Mouse (Mus musculus) mesoderm, embryonic 11.5 days (tissue): ENCODE results near the gene Ube2g1.
"Not testable (repeated sequence)": the region's sequence is repeated elsewhere in the genome, so short reads cannot be mapped to it uniquely, and the experiment has no call there.

Experiments used
- DNase-seq: peaks from one replicate; pipeline ENCODE4 v3.0.0-alpha.2; 2012; ENCODE audit warnings: low read depth, low spot score

Gene Ube2g1

DNA sequence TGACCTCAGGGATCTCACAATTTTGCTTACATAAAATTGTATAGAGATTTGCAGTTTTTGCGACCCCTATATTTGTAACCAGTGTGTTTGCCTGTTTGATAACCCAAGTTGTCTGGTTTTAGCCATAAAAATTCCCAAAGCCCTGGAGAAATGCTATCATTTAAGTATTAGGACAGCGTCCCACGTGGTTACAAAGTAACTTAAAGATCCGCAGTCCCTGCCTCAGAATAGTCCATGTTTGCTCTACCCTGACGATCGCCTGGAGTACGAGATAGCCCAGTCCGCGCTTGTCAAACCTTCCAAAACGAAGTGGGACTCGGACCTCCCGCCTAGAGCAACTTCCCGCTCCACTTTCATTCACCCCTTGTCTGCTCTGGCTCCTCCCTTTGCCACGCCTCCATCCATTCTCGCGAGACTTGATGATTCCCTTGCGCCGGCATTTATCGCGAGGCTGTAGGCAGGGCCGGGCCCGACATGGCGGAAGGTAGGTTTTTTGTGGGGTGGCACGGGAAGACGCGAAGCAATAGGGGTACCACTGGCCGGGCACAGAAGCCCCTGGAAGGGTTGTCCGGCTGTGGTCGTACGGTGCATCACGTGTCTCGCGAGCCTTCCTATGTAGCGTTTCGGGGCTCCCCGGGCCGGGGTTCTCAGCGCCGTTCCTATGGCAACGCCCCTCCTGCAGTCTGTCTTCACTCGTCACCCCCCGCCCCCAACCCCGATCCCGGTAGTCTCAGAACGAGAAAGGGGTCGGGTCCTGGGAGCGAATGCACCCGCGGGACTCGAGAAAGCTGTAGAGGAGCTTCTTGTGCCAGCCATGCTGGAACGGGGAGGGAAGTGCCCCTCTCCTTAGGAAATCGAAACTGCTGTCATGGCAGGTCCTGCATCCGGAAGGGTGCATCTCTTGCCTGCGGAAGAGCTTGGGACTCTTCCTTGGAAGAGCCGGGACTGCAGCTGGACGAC is 82.7 kb downstream of the Ube2g1 start, which contains the start of gene Ankfy1:
Ankfy1 (plus strand) TSS at position 456 of the 960 bp plus-strand sequence.
- DNase-seq = peak; percentile 97

DNA sequence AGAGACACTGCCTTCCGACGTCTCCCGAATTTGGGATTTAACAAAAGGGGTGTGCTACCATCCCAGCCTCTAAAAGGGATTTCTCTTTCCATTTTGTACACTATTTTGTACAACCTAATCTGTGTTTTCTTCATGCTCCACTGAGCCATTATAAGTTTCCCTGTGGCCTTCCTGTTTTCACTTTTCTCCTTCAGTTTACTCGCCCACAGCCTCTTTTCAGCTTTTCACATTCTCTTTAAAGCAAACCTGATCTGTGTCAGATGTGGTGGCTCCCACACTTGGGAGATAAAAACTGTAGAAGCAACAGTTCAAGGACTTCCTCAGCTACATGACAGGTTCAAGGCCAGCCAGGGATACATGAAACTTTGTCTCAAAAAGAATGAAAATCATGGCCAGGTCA is 85.3 kb downstream of the Ube2g1 start:
- DNase-seq = no peak

DNA sequence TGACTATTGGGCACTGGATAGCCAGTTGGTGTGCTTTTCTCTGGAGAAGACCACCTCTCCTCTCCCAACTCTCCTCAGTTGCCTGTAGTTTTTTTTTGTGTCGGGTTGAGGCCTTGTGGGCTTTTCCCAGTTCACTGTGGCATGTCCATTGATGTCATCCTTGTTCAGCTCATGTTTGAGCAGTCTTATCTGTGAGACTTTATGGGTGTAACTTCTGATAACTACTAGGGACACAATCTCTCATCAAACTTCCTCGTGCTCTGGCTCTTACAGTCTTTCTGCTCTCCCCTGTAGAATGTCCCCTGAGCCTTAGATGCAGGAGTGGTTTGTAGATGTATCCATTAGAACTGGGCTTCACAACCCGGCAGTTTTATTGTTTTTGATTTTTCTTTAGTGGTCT is 87.9 kb downstream of the Ube2g1 start:
- DNase-seq = no peak

DNA sequence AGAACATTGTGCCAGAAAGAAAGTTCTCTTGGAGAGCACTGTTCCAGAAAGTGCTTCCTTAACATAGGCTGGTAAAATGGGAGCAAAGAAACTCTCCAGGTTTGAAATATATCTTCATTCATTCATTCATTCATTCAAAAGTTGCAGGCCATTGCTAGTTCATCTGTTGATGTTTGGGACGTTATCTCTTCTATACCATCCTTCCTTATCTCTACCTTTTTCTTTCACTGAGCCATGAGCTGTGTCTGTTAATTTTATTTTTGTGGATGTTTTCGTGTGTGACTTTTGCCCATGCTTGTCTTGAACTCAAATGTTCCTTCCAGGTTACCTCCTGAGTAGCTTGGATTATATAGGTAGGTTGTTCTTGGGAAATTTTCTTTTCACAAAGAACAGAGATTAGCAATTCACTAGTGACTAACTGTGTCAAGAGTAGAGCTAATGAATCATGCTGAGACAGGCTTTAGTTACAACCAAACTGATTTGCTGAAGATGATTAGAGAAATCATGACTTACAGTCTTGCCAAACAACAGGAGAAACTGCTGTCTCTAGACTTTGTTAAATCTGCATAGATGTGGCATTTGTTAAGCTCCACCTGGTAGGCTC is 89.4 kb downstream of the Ube2g1 start:
- DNase-seq = no peak

DNA sequence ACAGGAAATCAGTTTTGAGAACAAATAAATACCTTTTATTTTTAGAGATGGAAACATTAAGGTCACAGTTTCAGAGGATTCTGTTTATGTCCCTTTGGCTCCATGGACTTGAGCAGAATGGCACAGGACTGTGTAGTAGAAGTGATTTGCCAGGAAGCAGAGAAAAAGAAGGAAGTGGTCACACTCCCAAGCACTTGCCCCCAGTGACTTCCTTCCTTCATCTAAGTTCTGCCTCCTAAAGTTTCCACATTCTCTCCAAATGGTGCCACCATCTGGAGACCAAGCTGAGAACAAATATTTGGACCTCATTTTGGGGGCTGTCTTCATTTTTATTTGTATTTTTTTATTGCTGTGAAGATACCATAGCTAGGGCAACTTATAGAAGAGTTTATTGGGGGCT is 90.2 kb downstream of the Ube2g1 start:
- DNase-seq = no peak

DNA sequence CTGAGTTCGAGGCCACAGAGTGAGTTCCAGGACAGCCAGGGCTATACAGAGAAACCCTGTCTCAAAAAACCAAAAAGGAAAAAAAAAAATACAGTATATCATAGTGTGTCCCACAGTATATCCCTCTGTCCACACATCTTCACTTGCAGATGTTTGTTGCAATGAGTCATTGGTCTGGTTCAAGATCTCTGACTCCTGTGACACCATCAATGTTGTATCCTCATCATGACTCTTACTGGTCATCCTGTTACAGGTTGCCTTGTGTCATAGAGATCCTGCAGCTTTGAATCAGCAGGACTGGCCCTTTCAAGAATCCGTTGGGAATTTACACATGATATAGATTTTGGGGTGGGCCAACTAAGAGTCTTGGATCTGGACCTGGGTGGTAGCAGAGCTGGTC is 98.0 kb downstream of the Ube2g1 start:
- DNase-seq = not testable (repeated sequence)

DNA sequence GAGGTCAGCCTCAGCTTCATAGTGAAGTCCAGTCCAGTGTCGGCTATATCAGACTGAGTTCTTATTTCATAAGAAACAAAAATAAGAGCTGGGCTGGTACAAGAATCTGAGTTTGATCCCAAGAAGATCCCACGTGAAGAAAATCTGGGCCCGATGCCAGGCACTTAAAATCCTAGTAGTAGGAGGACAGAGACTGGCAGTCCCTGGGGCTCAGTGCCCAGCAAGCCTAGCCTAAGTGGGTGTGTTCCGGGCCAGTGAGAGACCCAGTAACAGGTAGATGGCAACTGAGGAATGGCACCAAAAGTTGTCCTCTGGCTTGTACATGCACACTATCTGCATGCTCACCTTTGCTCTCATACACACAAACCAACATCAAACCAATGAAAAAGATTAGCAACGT is 105.6 kb downstream of the Ube2g1 start:
- DNase-seq = no peak

DNA sequence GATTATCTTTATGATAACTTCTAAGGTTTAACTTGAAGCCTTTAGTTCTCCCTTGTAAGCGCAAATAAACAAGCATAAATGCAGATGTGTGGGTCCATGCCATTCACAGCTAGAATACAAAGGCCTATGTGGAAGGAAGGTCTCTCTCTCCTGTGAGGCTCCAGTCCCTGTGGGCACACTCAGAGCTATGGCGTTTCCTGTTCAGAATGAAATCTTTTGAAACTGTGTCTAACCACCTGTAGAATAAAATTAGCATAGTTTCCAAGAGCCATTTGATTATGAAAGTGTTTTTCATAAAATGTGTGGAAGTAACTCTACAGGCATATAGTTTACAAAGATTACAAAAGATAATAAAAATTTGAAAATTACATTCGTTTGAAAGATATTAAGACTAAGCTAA is 111.1 kb downstream of the Ube2g1 start:
- no peak for DNase-seq

DNA sequence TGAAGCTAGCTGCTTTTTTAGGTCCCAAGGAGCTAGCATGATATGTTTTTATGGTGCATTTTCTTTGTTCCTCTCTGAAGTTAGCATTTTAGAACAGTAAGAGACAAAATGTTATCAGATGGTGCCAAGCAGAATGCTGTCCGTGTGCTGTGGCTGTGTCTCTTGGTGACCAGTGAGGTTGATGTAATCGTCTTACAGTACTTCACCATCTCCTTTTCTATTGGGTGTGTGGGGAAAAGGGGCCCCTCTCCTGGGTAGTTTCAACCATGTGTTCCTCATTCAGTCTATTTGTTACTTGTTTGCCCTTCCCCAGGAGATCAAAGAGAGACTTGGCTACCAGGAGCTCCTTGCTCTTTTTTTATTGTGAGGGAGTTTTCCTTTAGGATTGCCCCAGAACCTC is 116.1 kb downstream of the Ube2g1 start:
- DNase-seq = no peak

DNA sequence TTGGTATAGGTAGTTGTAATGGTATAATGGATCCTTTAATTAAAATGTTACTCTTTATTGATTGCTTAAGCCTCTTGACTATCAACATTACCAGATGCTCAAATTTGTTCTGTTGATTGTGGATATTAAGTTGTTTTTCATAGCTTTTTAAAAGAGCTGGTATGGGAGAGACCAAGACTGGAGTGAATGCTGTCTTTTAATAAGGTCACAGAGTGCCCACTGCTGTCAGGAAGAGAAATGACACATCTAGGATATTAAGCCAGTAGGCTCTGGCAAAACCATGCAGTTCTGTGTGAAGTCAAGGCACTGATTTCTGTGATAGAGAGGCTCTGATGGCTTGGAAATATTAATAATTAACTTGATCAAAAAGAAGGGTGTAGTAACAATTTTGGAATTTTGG is 116.8 kb downstream of the Ube2g1 start:
- no peak for DNase-seq

DNA sequence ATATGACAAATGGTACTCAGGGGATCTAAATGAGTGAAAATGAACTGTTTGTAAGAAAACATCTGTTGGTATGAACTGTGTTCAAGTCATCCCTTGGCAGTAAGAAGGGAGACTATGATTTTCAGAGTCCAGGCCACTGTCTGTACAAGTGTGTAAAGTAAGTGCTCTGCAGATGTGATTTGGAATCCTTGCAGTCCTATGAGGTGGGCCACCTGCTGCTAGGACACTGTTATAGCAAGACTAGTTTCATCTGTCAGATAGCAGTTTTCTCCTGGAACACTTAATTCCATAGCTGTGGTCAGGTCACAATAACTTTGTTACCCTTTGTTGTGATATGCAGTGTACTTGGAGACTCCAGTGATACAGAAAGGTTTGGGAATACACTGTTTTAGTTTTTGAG is 118.9 kb downstream of the Ube2g1 start:
- no peak for DNase-seq

DNA sequence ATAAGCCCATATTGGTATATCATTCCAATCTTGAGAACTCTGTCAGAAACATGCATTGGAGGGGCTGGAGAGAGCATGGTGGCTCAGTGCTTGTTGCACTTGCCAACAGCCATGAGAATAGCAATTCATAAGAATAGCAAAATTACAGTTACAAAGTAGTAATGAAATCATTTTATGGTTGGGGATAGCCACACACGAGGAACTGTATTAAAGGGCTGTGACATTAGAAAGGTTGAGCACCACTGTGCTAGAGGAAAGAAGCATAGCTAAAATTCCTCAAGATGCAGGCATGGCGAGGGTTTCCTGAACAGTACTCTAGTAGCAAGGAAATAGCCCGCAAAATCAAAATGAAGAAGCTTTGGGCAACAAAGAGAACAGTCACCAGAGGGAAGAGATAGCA is 126.7 kb downstream of the Ube2g1 start:
- DNase-seq = no peak

DNA sequence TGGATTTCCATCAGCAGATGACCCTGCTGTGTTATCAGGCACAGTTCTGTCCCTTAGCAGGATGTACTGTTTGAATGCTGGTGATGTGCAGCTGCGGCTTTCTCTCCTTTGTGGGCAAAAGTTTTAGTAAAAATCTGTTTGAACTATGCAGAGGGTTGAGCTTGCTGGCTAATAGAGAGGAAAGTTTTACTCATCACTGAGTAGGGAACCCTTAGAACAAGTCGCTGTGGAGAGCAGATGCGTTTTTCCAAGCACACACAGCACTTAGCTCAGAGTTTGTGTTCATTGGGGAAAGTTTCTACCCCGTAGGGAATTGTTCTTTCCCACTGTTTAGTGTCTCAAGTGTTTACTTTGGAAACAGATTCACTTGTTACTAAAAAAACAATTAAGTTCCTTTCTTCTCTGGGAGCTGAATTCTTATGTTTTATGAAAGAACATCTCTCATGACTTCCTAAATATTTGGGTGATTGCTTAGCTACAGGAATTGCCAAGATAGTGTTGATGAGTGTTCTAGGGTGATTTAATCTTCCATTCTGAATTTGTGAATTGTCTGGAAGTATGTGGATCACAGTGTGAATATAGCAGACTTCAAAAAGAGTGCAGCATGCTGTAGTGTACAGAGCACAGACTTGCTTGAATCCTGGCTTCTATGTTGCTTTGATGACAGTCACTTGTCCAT is 127.9 kb downstream of the Ube2g1 start:
- DNase-seq = no peak

DNA sequence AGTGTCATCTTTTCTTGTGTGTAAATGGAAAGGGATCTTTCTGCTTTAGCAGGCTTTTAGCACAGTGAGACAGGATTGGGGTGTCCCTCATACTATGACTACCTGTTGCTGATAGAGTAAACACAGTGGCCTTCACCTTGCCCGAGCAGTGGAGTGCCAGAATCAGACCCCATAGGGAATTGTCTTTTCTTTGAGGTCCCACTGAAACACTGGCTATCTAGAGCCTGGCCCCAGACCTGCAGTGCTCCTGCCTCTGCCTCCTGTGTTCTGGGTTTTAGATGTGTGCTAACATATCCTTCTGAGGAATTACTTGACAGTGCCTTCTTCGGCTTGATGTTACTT is 128.4 kb downstream of the Ube2g1 start:
- no peak for DNase-seq
